Mouse (Mus musculus) ovary, postnatal 14 days (tissue): ENCODE data around the gene Ldlr.

Experiments
- DNase-seq: peaks from one replicate; pipeline ENCODE4 v3.0.0; 2022; ENCODE audit warnings: low spot score

Ldlr gene

DNA sequence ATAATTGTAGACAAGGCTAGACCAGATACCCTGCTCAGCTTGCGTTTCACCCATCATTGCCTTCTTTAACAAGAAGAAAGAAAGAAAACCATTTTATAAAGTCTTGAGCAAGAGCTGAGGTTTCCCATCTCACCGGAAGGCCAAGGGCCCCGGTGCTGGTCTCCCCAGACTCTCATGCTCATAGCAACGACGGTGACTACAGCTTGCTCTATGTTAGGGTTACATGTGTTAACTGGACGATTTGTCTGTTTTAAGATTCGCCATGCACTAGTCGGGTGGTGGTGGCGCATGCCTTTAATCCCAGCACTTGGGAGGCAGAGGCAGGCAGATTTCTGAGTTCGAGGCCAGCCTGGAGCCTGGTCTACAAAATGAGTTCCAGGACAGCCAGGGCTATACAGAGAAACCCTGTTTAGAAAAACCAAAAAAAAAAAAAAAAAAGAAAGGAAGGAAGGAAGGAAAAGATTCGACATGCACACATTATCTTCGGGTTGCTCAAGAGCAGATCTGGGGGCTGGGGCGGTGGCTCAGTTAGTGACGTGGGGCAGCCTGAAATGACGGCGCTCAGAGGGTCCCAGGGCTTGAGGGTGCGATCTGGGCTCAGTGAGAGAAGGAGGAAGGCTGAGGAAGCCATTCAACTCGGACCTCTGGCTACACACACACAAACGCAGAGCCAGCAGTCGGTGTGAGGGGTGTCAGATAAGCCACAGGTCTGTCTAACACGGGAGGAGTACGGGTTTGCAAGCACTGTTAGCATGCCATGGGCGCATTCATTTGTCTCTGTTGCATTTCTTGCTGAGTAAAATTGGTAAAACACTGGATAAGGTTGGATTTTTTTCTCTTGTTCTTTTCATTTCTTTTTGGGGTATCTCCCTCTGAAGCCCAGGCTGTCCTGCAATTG is 2.2 kb downstream of the Ldlr start:
- no peak for DNase-seq

DNA sequence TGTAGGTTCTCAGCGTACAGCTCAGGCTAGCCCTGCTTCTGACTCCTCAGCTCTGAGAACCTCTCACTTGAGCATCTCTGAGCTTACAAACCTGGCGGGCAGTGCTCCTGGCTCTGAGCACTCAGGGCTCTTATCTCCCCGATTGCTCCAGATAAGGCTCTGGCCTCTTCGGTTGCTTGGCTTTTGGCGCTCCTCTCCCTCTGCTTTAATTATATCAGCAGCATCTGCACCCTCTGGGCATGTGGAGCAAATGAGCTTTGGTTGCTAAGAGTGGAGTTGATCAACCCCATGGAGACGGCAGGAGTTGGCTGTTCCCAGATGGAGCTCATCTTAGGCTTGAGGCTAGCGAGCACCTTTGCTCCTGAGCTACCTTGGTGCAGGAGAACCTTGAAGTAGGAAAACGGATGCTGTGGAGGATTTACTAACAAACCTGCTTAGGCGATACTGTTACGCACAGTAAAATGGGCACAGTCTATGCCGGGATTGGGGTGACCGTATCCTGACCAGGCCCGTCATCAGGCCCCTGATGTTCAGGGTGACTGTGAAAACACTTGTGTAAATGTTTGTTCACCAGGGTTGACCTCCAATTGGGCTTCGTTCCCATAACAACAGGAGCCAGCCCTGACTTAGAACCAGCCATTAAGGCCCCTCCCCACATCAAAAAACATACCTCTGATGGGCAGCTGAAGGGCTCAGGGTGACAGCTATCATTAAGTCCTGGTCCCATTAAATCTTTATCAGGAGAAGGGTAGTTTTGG is 3.1 kb downstream of the Ldlr start:
- no peak for DNase-seq

DNA sequence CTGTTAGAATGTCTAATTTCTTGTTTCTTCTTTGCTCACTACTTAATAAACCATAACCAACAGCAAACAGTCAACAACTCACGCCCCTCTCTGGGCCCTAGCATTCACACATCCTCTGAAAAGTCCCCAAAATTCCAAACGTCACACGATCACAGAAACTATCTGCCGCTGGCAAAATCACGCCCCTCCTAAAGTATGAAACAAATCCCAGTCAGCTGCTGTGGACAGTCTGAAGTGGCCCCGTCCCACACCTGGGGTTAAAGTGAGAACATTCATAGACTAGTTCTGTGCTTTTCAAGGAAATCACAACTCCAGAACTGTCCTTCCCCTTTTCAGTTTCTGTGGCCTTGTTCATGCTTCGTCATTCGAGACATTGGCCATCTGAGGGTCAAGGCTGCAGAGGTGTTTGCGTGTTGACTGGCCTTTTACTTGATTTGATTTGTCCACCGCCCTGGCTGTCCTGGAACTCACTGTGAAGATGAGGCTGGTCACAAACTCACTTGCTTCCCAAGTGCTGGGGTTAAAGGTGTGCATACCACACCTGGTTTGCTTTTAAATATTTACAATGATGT is 5.1 kb downstream of the Ldlr start:
- DNase-seq = no peak

DNA sequence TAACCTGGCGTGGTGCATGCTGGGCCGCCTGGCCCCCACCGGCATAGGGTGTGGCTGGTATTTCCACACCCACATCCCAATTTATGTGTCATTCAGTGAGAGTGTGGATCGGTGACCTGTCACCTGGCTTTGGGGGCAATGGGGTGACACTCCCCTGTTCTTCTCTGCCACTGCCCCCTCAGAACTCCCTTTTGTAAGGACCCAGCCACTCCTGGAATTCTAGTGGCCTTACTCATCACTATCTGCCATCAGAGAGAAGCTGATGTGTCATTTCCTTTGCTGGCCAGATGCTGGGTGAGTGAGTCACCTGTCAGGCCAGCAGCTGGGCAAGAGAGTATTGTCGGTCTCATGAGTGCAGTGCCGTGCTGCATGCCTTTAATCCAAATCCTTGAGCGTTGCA is 6.0 kb downstream of the Ldlr start:
- no peak for DNase-seq

DNA sequence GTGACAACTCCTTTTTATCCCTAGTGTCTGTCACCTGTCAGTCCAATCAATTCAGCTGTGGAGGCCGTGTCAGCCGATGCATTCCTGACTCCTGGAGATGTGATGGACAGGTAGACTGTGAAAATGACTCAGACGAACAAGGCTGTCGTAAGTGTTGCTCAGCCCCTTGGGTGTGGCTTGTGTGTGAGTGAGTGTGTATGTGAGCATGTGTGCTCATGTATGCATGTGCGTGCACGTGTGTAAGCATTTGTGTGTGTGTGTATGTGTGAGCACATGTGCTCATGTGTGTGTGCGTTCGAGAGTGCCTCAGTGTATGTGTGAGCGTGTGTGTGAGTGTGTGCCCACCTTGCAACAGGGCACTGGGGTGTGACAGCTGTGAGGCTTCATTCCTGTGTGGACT is 9.0 kb downstream of the Ldlr start:
- DNase-seq = no peak

DNA sequence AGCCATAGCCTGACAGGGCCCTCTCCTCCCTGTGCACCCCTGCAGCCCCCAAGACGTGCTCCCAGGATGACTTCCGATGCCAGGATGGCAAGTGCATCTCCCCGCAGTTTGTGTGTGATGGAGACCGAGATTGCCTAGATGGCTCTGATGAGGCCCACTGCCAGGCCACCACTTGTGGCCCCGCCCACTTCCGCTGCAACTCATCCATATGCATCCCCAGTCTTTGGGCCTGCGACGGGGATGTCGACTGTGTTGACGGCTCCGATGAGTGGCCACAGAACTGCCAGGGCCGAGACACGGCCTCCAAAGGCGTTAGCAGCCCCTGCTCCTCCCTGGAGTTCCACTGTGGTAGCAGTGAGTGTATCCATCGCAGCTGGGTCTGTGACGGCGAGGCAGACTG is 10.2 kb downstream of the Ldlr start:
- DNase-seq = no peak

DNA sequence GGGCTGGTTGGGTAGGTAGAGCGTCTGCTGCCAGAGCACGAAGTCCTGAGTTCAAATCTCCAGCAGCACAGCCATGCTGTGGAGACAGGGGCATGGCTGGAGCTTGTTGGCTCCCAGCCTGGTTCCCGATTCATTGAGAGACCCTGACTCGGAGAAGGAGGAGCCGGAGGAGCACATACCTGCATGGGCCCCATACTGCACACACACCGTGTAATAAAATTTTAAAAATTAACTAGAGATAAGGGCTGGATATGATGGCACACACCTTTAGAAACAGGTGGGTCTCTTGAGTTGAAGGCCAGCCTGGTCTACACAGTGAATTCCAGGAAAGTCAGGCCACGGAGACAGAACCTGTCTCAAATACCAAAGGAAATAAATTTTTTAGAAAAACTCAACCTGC is 10.7 kb downstream of the Ldlr start:
- DNase-seq = no peak

DNA sequence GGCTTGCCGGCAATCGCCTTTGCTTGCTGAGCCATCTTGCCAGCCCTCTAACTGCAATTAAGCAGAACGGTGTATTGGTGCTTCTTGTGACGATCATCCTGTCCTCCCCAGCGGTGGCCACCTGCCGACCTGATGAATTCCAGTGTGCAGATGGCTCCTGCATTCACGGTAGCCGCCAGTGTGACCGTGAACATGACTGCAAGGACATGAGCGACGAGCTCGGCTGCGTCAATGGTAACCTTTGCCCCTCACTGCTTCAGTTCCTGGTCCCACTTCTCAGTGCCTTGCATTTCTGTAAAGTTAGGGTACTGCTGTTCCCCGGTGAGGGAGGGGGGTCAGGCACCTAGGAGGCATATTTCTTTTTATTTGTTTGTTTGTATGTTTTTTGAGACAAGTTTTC is 11.8 kb downstream of the Ldlr start:
- DNase-seq = no peak

DNA sequence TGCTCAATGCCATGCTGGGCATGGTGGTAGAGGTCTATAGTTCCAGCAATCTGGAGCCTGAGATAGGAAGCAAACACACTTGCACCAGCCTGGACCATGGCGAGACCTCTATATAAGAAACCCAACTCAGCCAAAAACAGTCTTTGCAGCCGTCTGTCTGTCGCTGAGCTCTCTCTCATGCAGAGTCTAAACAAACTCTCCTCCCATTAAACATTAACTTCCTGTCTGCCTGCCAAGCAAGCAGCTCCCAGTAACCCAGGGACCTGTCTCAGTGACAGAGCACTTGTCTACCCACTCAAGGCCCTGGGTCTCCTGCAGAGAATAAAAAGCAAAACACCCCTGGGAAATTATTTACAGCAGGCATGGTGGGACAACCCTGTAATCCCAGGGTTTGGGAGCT is 13.3 kb downstream of the Ldlr start:
- no peak for DNase-seq

DNA sequence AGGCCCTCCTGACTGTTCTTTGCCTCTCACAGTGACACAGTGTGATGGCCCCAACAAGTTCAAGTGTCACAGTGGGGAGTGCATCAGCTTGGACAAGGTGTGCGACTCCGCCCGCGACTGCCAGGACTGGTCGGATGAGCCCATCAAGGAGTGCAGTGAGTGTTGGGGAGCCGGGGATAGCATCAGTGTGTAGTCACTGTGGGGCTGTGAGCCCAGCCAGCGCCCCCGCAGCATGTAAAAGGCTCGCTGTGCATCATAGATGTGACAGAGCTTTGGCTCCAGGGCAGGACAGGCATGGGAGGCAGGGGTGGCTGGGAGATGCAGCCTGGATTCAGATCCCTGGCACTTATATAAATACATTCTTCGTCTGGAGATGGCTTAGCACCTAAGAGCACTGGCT is 13.9 kb downstream of the Ldlr start:
- DNase-seq = no peak

DNA sequence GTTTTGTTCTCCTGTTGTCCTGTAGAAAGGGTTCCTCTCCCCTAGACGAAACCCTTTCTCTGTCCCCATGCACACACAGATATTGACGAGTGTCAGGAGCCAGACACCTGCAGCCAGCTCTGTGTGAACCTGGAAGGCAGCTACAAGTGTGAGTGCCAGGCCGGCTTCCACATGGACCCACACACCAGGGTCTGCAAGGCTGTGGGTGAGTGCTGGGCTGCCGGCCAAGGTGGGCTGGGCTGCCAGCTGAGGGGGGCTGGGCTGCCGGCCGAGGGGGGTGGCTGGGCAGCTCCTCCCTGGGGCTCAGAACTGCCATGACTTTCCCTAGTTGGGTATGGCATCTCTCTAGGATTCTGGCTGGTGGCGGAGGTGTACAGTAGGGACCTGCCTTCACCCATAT is 15.5 kb downstream of the Ldlr start:
- DNase-seq = no peak

DNA sequence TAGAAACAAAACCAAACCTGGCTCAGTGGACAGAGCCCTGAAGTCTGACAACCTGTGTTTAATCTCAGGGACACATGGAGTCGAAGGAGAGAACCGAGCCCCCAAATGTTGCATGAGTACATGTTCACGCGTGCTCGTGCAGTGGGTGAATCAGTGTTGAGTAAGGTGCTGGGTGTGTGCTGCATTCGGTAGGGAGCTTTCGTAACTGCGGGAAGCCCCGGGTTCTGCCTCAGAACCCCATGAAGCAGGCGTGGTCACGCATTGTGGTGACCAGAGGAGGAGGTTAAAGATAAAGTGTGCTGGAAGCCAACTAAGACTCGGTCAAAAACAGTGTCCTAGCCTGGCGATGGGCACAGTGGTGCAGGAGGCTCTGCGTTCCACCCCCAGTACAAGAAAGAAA is 17.1 kb downstream of the Ldlr start:
- no peak for DNase-seq

DNA sequence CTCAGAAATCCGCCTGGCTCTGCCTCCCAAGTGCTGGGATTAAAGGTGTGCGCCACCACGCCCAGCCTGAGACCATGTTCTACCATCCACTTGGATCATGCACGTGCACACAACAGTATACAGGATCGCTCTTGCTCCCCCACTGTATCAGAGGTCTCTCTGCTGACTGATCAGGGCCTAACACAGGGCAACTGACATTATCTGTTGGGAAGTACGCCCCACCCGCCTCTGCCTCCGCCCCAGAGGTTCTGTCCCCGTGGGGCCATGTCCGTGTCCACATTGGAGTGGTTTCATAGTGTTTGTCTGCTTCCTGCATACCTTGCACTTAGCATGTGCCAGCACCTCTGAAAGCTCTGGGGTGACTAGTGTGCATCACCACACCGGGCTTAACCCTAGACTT is 18.2 kb downstream of the Ldlr start:
- DNase-seq = no peak

DNA sequence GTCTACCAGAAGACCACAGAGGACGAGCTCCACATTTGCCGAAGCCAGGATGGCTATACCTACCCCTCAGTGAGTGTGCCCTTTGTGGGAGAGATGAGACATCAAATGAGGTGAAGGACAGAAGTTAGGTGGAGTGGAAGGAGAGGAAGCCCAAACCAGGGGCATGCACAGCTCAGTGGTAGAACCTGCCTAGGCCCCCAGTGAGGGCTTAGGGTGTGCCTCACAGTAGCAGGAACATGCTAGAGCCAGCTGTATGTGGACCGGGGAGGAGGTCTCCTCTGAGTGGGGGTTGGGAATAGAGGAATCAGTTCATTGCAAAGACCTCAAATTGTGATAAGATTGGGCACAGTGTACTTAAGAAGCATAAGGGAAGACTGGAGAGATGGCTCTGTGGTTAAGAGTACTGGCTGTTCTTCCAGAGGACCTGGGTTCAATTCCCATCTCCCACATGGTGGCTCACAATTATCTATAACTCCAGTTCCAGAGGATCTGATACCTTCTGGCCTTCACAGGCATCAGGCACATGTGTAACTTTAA is 24.0 kb downstream of the Ldlr start:
- DNase-seq = no peak

DNA sequence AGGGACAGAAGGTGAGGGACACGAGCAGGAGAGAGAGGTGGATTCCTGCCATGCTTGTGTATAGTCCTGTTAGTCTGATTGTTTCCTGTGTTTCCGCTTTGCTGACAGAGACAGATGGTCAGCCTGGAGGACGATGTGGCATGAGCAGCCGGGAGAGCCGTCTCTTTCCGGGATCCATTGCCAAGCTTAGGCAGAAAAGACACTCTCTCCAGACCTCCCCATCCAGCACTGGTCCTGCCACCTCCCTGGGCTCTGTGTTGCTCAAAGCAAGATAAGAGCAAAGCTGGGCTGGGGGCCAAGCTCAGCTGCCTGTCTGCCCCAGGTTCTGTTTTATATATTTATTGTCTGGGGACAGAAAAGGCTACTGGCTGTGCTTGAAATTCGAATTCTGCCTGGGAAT is 24.8 kb downstream of the Ldlr start:
- DNase-seq = peak; percentile 35

DNA sequence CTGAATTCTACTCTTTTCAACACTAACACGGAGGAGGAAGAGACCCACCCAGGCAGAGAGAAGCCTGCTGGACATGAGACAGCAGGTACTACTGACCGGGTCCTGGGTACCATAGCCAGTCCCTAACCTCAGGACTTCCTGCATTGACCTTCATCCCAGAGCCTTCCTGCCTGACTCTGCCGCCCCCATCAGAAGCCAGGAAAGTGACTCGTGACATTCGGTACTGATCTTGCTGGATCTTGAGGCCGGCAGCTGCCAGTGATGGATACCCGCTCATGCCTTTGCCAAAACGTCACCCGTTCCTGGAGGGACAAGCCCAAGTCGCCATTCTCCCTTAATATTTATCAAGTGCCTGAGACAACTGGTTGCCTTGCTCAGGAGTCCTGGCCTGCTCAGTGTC is 25.2 kb downstream of the Ldlr start:
- no peak for DNase-seq

DNA sequence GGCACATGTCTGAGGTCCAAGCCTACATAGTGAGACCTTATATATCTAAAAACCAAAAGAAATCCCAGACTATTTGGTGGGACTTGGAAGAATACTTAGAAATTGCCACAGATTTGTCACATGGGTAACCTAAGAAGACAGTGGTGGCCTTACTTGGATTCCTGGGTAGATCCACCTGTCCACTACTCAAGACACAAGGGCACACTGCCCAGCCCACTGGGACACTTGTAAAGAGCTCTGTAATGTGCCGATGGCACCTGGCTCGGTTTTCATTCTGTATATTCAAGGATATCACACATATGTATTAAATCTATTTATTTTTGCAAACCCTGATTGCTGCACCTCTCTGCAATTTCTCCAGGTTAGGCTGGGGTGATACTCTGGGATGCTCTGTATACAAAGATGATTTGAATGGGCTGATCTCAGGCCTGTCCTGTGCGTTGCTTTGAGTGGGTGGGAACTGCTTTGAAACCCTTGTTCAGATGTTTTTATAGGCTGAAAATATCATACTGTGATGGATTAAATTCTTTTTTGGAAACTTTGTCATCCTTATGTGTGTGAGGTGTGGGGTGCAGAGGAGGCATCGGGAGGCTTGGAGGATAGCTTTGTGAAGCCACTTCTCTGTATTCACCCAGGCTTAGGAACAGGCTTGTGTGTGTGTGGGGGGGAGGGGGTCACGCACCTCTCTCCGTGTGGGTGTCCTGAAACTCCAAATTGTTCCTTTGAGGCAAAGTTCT is 26.3 kb downstream of the Ldlr start:
- DNase-seq = no peak

DNA sequence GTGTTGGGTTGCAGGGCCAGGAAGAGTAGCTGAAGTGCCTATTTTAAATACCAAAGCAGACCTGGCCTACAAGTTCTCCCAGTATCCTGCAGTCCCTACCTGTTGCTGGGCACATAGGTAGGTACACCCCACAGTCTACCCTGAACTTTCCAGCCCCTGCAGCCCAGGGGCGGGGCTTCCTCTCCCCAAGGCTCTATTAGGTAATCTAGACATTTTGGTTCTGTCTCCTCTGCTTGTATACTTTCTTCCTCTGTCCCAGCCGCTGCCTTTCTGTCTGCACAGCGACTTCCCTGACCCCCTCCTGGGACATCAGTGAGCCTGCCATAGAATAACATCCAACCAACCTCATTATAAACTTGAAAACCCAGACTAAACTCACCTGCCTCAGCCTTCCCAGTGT is 27.1 kb downstream of the Ldlr start:
- no peak for DNase-seq

DNA sequence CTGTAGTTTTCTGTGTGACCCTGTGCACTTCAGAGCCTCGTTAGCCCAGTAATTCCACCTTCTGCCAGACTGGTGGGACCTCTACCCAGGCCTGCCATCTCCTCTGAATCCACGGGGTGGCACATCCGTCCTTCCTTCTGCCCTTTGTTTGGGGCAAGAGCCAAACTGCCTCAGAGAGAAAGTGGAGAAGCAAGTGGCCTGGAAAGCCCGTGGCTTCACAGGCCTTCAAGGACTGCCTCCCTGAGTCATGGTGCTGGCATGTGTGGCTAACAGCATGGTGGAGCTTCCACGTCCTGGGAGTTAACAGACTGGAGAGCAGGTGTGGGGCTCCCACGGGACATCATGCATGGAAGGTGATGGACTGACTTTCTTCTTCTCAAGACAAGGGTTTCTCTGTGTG is 28.1 kb downstream of the Ldlr start:
- DNase-seq = no peak

DNA sequence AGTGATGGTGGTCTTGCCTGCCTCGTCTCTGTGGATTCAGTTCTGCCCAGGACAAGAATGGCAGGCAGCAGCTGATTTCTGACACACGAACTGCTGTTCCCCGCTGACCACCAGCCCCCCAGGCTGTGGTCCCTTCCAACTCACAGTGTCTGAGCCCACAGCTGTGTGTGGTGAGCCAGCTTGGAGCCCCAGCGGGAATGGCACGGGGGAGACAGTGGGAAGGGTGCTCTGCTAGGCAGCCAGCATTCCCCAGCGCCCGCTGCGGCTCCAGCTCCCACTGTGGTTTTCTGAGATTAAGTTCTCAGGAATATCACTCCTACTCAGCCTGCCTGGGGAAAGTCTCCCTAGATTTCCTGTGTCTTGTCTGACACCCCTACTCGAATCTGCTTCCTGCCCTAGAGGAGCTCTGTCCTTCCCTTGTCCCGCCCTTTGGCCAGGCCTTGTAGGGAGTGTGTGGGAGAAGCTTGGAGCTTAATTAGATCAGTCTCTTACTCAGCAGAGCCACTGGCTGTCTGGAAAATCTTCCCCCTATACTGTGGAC is 29.0 kb downstream of the Ldlr start:
- DNase-seq = peak; percentile 51

DNA sequence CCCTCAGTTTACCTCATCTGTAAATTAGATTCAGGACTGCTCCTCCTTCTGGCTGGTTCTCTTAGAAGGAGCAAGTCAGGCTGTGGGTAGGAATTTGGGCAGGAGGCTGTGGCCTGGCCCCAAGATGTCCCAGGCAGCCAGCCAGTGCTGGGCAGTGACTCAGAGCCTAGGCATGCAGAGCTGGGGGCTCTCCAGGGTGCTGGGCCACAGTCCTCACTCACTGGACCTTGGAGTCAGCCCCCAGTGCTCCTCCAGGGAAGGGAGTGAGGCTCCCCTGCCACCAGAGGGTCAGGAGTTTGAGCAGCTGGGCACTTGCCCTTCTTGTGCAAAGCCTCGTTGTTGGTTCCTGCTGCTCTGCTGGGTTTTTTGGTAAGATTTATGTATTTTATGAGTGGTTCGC is 30.7 kb downstream of the Ldlr start:
- peak; percentile 74 for DNase-seq
